Mouse (Mus musculus): ENCODE measurements at regions not wholly inside any gene's neighbourhood (a gene's known extent, or its start where the extent isn't known, plus 50 kb on each side); places are given as distances from the start of the nearest gene placed in this dataset.

DNA sequence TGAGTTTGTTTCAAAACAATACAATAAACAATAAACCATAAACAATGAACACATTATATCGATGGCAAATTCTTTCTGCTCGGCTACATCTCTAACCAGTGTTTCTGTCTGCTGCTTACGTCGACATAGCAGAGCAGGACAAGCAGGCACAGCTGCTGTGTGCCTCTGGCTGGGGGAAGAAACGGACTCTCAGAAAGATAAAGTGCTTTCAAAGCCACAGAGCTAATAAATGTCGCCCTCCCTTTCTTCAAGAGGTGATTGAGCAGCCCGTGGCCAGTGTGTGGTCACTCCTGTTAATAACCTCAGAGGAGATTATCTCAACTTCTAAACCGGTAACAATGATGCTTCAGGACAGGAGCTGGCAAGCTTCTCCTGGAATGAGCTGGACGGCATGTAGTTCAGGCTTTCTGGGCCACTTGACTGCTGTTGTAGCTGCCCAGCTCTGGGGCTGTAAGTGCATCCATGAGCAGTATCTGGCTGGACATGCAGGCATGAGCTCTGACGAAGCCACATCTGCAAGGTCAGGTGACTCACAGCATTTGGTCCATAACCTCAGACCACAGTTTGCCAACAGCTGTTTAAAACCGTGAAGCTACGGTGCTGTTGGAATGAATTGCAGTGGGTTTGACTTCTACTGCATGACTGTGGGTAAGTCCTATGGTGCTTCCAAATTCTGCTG is 55.6 kb downstream of the Evx1 start:
- intact Hi-C loops (cut with DNase I) = no loop called here
- DNase-seq (ENCODE audit: low spot score in 2 of 2) = no peak

DNA sequence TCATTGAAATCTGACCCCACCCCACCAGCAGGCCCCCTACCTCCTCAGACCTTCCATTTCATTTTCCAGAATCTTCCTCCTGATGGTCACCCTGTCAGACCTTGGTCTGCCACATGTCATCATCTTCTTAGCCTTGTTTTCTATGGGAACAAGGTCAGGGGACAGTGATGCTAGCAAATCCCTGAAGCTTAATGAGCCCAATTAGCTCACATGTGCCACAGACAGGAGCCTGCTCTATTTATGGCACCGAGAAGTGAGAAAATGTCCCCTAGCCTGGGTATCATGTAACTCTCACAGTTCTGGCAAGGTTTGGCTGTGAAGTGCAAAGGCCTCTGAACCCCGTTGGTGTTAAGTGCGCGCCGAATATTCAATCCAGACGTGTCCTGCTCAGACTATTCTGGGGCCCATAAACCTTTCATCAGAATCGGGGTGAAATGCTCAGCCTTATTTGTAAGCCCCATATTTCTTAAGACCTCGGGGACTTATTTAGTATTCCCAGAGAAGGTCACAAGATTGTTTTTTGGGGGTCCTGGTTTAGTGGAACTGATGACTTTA is 57.6 kb downstream of the Evx1 start:
- DNase-seq (ENCODE audit: low spot score in 2 of 2) = no peak
- intact Hi-C loops (cut with DNase I) = no loop called here

DNA sequence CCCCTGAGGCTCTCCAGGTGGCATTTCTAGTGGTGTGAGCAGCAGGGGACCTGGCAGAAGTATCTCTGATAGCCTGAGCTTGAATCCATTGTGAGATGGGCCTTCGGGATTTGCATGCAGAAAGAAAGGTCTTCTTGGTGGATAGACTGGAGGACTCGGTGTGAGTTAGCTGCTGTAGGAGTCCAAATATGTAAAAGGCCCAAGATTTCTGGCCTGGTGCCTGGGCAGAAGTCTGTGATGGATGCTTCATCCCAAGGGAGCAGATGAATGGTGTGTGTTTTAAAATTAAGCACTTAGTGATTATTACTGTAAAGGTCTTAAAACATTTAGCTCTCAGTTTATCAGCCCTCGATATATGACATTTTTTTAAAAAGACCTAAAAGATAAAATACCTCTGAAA is 65.8 kb downstream of the Evx1 start:
- DNase-seq (ENCODE audit: low spot score in 2 of 2) = no peak
- intact Hi-C loops (cut with DNase I) = no loop called here

GRCm38 (mm10) chr6:52379588-52379987 is 66.3 kb downstream of the Evx1 start:
- intact Hi-C loops (cut with DNase I) = no loop called here
- DNase-seq (ENCODE audit: low spot score in 2 of 2) = no peak

DNA sequence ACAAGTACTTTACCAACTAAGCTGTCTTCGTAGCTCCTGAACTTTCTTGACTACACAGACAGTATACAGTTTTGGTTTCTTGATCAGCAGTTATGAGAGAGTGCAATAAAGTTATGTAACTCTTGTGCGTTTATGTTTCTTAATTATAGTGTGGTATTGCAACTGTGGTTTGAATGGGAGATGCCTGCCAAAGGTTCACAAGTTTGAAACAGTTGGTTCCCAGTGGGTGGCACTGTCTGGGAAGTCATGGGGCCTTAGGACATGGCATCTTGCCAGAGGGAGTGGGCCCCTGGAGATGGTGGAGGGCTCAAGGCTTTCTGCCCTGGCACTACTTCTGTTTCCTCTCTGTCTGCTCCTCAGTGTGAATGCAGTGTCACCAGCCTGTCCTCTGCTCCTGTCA is 71.7 kb downstream of the Evx1 start:
- DNase-seq (ENCODE audit: low spot score in 2 of 2) = no peak
- intact Hi-C loops (cut with DNase I) = no loop called here

- no peak for DNase-seq (ENCODE audit: low spot score in 2 of 2)
- intact Hi-C loops (cut with DNase I) = no loop called here
These were observed 88.1 kb downstream of the Evx1 start for GRCm38 (mm10) chr6:52401404-52401803.

GRCm38 (mm10) chr6:52409991-52410390 is 96.7 kb downstream of the Evx1 start:
- intact Hi-C loops (cut with DNase I) = no loop called here
- DNase-seq (ENCODE audit: low spot score in 2 of 2) = no peak

DNA sequence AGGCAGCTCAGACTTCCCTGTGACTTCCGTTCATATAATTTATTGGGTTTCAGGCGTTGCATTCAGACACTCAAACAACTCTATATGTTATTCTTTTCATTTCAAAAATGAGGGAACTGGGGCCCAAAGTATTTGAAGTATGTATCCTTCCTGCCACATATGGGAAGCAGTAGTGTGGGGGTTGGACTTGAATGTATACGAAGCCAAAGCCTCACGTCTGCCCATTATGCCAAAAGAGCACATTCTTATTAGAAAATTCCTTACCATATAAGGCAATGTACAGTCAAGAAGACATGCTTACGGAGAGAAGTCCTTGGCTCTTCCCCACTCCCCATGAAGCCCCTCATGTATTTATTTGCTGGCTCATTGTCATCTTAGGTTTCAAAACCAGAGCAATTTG is 97.4 kb downstream of the Evx1 start:
- intact Hi-C loops (cut with DNase I) = no loop called here
- DNase-seq (ENCODE audit: low spot score in 2 of 2) = no peak

DNA sequence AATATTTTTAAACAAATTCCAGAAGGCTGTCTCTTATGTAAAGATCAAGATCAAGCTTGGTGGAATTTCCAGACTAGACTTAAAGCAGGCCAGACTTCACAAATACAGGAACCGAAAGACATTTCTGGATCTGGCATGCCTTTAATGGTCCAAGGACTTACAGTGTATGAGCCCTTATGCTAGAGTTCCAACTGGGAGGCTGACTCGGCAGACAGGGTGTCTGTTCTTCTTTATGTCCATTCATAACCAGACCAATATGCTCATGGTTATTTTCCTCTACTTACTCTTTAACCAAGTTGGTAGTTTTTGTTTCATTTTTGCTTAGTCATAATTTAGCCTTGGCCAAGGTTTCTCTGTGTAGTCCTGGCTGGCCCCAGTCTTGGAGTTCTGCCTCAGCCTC is 98.0 kb downstream of the Evx1 start:
- DNase-seq (ENCODE audit: low spot score in 2 of 2) = no peak
- intact Hi-C loops (cut with DNase I) = no loop called here

DNA sequence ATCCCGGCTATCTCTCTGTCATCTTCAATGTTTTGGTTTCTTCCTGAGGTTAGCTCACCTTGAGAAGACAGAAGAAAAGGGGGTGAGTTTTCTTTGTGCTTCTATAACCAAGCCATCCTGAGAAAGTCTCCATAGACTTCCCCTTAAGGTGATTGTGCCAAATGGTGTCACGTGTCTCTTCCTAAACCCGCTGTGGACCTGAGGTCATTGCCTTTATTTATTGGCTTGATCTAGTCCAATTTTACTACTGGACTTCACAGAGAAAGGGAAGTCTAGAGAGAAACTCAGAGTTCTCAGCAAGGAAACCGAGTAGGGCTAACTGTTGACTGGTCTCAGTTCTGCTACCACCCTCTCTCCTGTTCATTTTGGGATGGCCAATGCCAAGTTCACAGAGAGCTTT is 100.3 kb downstream of the Evx1 start:
- no peak for DNase-seq (ENCODE audit: low spot score in 2 of 2)
- intact Hi-C loops (cut with DNase I) = no loop called here

GRCm38 (mm10) chr6:52415341-52415946 is 102.1 kb downstream of the Evx1 start:
- no peak for DNase-seq (ENCODE audit: low spot score in 2 of 2)
- intact Hi-C loops (cut with DNase I) = no loop called here

DNA sequence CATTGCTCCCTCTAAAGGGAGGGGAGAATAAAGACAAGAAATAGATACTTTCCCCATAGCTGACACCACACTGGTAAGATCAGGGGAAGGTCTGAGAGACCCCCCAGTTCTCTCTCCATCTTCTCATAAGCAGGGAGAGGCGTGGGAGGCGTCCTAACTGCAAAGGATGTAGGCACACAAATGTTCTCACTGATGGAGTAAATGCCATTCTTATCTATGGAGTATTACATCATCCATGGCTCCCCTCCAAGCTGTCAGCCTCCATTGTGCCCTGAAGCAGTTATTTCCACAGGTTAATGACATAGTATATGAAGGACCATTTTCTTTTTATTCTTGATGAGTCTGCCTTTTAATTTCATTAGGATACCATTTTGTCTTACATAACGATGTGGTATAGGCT is 103.2 kb downstream of the Evx1 start:
- intact Hi-C loops (cut with DNase I) = no loop called here
- DNase-seq (ENCODE audit: low spot score in 2 of 2) = no peak

DNA sequence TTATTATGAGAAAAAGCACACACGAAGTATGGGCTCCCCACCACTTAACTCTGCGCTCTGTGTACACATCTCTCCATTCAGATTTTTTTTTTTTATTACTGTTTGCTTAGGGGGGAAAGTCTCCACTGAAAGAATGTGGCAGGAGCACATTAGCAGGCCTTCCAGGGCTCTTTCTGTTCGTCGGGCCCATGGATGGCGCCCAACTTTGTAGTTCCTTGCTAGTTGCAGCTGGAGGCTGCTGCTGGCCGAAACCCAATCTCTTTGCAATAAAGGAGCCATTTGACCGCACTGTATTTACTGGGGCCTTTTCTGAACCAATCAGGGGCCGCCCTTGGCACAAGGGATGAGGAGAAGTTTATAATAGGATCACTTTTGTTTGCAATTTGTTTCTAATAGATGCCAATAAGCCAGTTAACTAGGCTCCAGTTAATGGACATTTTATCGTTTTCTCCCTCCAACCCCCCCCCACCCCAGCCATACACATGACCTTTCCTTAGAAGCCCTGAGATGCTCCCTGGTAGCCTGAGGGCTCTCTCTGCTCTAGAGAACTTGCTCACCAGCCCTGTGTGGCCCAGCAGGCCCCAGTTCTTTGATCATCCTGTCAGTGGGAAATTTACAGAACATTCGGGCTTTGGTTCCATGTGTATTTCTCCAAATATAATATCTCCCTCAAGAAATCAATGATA is 104.3 kb downstream of the Evx1 start:
- no peak for DNase-seq (ENCODE audit: low spot score in 2 of 2)
- intact Hi-C loops (cut with DNase I) = no loop called here

GRCm38 (mm10) chr6:52418451-52419170 is 105.3 kb downstream of the Evx1 start:
- intact Hi-C loops (cut with DNase I) = no loop called here
- no peak for DNase-seq (ENCODE audit: low spot score in 2 of 2)

GRCm38 (mm10) chr6:52420276-52420970 is 107.1 kb downstream of the Evx1 start:
- intact Hi-C loops (cut with DNase I) = no loop called here
- DNase-seq (ENCODE audit: low spot score in 2 of 2) = no peak

DNA sequence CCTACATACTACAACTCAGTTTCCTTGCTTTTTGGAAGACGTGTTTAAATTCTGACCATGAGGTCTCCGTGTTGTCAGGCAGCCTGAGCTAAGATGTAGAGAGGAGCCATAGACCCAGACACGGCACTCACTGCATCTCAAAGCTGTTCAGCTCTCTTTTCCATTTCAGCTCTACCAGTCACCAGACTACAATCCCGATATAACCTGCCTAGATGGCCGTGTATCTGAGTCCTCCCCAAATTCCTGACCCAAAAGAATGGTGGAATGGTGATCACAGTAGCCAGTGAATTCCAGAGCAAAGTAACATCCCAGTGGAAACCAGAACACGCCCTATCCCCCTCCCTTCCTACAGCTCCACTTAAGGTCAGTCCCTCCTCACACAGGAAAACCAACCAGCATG is 108.5 kb downstream of the Evx1 start:
- intact Hi-C loops (cut with DNase I) = no loop called here
- DNase-seq (ENCODE audit: low spot score in 2 of 2) = no peak

DNA sequence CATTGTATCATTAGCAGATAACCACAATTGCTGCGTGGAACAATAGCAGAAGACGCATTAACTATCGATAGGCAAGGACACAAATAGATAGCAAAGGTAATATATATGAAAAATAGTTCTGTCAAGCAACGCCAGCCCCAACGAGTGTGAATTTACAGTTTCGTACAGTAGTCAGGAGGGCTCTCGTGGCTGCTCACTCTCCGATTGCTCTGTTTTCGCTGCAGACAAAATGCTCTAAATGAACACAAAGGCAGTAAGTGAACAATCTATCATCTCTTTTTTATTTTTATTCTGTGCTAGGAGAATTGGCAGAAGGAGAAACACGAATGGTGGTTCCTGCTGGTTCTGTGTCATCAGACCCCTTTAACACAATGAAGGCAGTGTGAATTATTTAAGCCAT is 109.4 kb downstream of the Evx1 start:
- intact Hi-C loops (cut with DNase I) = no loop called here
- DNase-seq (ENCODE audit: low spot score in 2 of 2) = no peak

DNA sequence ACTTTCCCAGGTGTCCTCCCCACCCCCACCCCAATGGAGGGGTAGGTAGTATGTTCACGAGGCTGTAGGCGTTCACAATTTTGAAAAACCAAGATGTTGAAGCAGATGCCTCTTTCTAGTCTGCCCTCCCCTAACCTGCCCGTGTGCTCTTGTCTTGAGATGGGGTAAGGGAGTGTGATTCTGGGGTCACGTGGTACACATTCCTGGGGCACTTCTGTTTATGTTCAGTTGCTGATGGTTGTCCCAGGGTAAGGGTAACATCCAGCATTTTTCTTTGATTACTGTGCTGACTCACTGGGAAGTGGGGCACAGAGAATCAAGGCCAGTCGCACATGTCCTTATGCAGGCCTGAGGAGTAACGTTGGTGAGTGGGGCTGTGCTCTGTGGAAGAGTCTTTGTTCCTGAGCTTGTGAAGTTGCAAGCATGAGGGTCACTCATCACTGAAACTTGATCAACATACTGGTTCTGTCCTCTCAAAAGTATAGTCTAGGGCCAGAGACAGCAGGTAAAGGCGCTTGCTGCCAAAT is 110.3 kb downstream of the Evx1 start:
- DNase-seq (ENCODE audit: low spot score in 2 of 2) = no peak
- intact Hi-C loops (cut with DNase I) = no loop called here

GRCm38 (mm10) chr6:52424440-52424839 is 111.1 kb downstream of the Evx1 start:
- intact Hi-C loops (cut with DNase I) = no loop called here
- no peak for DNase-seq (ENCODE audit: low spot score in 2 of 2)

DNA sequence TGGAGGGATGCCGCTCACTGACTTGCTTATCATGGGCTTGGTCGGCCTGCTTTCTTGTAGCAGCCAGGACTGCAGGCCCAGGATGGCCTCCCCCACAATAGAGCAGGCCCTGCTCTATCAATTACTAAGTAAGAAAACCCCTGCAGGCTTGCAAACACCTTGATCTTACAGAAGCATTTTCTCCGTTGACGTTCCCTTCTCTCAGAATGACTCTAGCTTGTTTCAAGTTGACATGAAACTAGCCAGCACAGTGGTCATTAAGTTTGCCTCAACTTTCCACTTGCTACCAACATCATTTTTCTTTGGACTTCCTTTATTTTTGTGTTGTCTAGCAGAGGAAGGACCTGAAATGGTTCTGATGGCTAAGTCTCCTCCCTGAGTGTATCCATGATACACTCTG is 111.8 kb downstream of the Evx1 start:
- intact Hi-C loops (cut with DNase I) = no loop called here

More for the DNA sequence above, 111.8 kb downstream of the Evx1 start:
- no peak for DNase-seq (ENCODE audit: low spot score in 2 of 2)

Data from left cerebral cortex, postnatal 36 days (tissue).